Mouse (Mus musculus) myocyte (in vitro differentiated cells): ENCODE measurements at regions not wholly inside any gene's neighbourhood (a gene's known extent, or its start where the extent isn't known, plus 50 kb on each side); places are given as distances from the start of the nearest gene placed in this dataset.

Experiments
- MAX ChIP-seq: IDR thresholded peaks from one replicate; pipeline ENCODE4 v1.6.1; 2011; ENCODE audit warnings: low read depth, mild to moderate bottlenecking, control low read depth
- POLR2A ChIP-seq: IDR thresholded peaks from one replicate; pipeline ENCODE4 v1.6.1; 2011; ENCODE audit warnings: low read depth, mild to moderate bottlenecking, control low read depth, moderate library complexity; ENCODE audit not compliant: insufficient read length

DNA sequence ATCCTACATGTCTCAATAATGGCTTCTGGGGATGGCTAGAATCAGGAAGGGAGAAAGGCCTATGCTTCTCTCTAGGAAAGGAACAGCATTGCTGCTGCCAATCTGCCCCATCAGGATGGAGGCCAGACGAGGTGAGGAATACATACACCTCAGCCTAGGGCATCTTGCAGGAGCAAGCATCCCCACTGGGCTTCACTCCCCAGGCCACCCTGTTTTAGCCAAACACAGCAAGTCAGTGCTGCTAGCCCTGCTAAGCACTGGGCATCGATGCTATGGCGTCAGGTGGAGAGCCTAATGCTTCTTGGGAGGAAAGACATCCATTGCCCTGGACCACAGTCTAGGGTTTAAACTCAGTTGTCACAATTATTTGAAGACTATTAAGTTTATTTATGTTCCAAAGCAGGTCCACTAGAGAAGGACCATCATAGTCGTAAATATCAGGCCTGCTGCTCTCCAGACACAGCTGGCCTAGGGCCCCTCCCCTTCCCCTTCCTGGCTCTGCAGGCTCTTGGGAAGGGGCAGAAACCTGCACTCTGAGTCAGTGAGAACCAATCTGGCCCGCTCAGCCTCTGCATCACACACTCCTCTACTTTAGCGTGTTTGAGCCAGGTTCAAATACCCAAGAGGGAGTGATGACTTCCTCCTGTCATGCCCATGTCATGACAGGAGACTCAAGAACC lies 79.5 kb upstream of the Pkdcc start:
- TF ChIP-seq POLR2A: no peak
- TF ChIP-seq MAX: no peak
